Mouse (Mus musculus): Measurements from ENCODE around the gene Mcm8. TPM values are rescaled to one million over a fixed set of nuclear protein-coding genes. Genes with fewer than 3 reads are reported as not detected.

The Mcm8 gene
- 1.9 and 2.7 TPM in 2 replicates for polyA plus RNA-seq (2012; rRNA removed; ENCODE audit: low replicate concordance)

GRCm38 (mm10) chr2:132815608-132816314 is at the start of gene Mcm8, which contains the start of gene Trmt6:
Mcm8 (plus strand) TSS chr2:132816141.
Trmt6 (minus strand) TSS chr2:132816055.

DNA sequence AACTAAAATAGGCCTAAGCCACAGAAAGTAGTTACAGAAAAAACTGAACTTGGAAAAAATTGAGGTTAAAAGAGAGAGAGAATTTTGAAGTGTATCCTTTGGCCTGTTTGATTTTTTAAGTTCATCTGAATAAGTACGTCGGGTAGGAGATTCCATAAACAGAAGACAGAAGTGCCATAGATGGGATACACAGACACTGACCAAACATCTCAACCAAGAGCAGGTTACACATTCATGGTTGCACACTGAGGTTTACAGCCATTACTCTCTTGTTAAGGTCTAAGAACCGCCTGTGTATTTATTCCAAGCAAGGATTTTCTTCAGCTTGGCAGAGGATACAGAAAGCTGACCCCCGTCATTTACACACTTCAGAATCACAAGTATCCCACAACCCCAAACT is 35.0 kb upstream of the Mcm8 start, which contains the start of gene Chgb:
Gene Chgb, plus strand, starts transcription at position 301 of the 400 bp plus-strand sequence.

DNA sequence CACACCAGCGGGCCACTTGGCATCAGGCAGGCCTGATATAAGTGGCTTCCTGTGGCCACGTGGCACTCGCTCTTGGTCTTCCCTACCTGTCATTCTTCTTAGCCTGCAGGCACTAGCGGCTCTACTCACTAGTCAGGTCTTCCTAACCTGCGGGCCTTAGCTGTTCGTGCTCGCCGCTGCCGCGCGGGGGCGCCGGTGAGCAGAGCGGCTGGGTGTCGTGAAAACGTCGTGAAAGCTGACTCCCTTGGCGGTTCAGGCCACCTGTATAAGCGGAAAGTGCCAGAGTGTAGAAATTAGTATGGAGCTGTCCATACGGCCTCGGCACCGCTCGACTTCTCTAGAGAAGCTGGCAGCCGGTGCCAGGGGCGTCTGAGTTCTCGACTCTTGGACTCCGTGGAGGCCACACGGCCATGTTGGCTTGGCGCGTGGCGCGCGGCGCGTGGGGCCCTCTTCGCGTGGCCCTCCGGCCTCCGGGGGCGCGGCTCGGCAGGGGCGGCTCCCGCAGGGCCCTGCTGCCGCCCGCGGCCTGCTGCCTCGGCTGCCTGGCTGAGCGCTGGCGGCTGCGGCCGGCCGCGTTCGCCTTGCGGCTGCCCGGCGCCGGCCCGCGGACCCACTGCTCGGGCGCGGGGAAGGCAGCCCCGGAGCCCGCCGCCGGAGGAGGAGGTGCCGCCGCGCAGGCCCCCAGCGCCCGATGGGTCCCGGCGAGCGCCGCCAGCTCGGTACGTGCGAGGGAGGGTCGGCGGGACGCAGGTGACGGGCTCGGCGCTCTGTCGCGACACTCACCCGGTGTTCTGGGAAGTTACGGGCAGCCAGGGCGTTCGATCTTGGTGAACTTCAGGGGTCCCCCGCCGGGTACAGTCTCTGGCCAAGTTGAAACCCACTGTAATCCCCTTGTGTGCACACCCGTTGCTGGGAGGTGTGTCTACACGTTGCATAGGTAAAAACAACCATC is 30.7 kb downstream of the Mcm8 start, which contains the start of gene Crls1:
Gene Crls1, plus strand, starts transcription at position 260 of the 952 bp plus-strand sequence.

DNA sequence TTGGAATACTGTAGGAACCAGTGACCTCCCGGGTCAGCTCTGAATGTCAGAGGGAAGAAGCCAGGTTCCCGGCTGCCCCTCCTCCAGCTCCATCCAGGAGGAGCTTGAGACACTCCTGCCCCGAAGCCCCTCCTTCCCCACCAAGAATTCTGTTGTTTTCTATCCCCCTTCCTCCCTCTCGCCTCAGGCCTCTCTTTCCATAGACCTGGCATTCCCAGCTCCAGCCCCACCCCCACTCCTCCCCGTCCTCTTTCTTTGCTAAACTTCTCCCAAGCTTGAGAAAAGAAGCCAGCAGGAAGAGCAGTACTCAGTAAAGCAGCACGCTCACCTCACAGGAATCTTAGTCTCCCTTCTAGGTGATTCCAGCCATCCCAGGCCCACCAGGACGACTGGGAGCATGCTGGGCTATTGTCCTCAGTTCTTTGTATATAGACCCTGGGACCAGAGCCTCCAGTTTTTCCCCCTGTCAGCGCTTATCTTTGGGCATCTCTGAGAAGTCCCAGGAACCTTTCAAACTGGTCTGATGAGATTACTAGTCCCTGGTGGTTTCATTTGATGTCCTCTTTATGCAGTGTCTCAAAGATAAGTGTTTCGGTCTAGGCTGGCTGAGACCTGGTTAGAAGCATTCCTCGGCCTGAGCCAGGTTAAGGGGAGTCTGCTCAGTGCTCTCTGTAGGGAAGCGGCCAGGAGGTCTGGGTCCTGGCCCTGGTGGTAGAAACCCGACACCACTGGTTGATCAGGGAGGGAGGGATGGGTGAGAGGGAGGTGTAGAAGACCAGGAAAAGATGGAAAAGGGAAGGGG is 65.1 kb downstream of the Mcm8 start, which contains the start of gene Lrrn4:
Gene Lrrn4, minus strand, starts transcription at position 48 of the 802 bp plus-strand sequence.

Other genes with a start within 250 kb of the Mcm8 start
- 15.0 and 15.7 TPM in 2 replicates for gene Gpcpd1, start 228.4 kb upstream of the Mcm8 start, polyA plus RNA-seq (2012; rRNA removed; ENCODE audit: low replicate concordance)
- gene Shld1, start 129.2 kb upstream of the Mcm8 start, polyA plus RNA-seq (2012; rRNA removed; ENCODE audit: low replicate concordance): 14.6 and 21.3 TPM in 2 replicates
- 0.04 TPM in 1 of 2 replicates, not detected in the other for gene Chgb, start 34.9 kb upstream of the Mcm8 start, polyA plus RNA-seq (2012; rRNA removed; ENCODE audit: low replicate concordance)
- 4.3 and 6.8 TPM in 2 replicates for gene Trmt6, start 86 bp upstream of the Mcm8 start, polyA plus RNA-seq (2012; rRNA removed; ENCODE audit: low replicate concordance)
- 37.1 and 58.7 TPM in 2 replicates for gene Crls1, start 30.5 kb downstream of the Mcm8 start, polyA plus RNA-seq (2012; rRNA removed; ENCODE audit: low replicate concordance)
- gene Lrrn4, start 64.8 kb downstream of the Mcm8 start, polyA plus RNA-seq (2012; rRNA removed; ENCODE audit: low replicate concordance): 8.0 and 30.2 TPM in 2 replicates
- 0.03 and 13.5 TPM in 2 replicates for gene Fermt1, start 129.8 kb downstream of the Mcm8 start, polyA plus RNA-seq (2012; rRNA removed; ENCODE audit: low replicate concordance)